Mouse (Mus musculus): ENCODE measurements around the gene Grn. TPM values are rescaled to one million over a fixed set of nuclear protein-coding genes. Genes with fewer than 3 reads are reported as not detected.

The Grn gene
- polyA plus RNA-seq, 1 experiment from 2014 or later, result 121 TPM

DNA sequence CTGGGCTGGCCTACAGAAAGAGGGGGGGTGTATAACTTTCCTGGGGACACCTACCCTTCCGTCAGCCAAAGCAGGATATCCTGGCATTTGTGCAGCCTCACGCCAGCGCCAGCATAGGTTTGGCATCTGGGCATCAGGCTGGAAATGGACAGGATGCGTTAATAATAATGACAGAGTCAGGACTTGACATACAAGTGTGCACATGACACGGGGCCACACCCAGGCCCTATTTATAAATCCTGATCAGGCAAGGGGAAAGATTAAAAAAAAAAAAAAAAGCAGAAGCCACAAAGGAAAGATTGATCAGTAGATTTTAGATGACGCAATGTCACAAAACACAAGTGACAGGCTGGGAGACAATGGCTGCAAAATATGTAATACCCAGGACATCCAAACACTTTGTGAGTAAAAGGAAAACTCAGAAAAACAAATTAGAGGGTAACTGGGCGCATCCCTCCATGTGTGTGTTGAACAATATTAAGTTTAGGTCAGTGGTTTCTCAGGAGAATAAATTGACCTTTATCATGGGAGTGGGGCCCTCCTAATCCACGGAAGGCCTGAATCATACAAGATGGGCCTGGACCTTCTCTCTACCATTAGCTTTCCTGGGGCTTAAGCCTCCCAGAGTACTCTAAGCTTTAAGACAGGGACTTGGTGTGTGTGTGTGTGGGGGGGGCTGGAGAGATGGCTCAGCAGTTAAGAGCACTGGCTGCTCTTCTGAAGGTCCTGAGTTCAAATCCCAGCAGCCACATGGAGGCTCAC is 4.4 kb upstream of the Grn start:
- H3K27ac ChIP-seq (replicated peaks; ENCODE audit: low read depth, low read length), result no peak overlapping the region
- 78% methylated on average over 8 of the region's 8 CpGs for WGBS
- H3K4me3 ChIP-seq (ENCODE audit: low read depth, low read length), result no peak overlapping the region
- 0 out of 2 replicates have a peak, but pooled peaks cover 3% of the 10 kb centered on the region for H3K4me1 ChIP-seq (ENCODE audit: control insufficient read depth, insufficient read depth, low read length)
- ATAC-seq (ENCODE audit: low read depth) (no peak), DNase-seq (ENCODE audit: low spot score) (no peak)
- H3K9ac ChIP-seq (ENCODE audit: low read depth, low read length), result no peak overlapping the region
- no peaks in the 10 kb centered on the region for H3K36me3 ChIP-seq (ENCODE audit: control insufficient read depth, insufficient read depth, low read length)
- H3K4me2 ChIP-seq (ENCODE audit: low read depth, low read length), result no peak overlapping the region
- no peaks in the 10 kb centered on the region for H3K27me3 ChIP-seq (replicated peaks; ENCODE audit: control insufficient read depth, insufficient read depth, low read length)
- no peaks in the 10 kb centered on the region for H3K9me3 ChIP-seq (ENCODE audit: control insufficient read depth, low read length)

DNA sequence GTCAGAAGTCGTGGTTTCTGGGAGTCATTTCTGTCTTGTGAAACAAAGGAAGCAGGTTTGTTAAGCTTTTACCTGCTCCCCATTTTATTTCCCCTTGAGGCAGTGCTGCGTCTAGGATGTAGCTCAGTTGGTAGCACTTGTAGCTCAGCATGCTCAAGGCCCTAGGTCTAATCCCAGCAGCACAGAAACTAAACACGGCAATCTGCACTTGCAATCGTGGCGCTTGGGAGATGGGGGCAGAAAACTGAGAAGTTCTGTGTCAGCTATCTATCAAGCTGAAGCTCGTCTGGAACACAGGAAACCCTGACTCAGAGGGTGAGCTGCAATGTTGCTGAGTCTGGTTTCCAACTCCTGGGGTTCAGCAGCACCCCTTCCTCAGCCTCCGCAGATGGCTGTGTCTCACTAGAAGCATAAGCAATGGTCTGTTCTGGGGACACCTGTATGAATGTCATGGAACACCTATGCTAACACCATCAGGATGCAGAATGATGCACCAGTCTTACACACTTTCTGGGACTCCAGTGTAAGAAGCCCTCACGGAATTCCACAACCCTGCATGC is 1.1 kb upstream of the Grn start:
- Histone ChIP-seq H3K36me3 (ENCODE audit: control insufficient read depth, insufficient read depth, low read length) (peaks cover 12% of the 10 kb centered on the region; the same call in 1 of the 2 replicates), H3K4me1 (ENCODE audit: control insufficient read depth, insufficient read depth, low read length) (0 out of 2 replicates have a peak, but pooled peaks cover 3% of the 10 kb centered on the region), H3K4me3 (ENCODE audit: low read depth, low read length) (no peak overlapping the region), H3K27ac (replicated peaks; ENCODE audit: low read depth, low read length) (no peak overlapping the region), H3K9me3 (ENCODE audit: control insufficient read depth, low read length) (no peaks in the 10 kb centered on the region), H3K4me2 (ENCODE audit: low read depth, low read length) (peak overlapping the region; percentile 93; the same call in 1 of the 2 replicates), H3K27me3 (replicated peaks; ENCODE audit: control insufficient read depth, insufficient read depth, low read length) (no peaks in the 10 kb centered on the region), H3K9ac (ENCODE audit: low read depth, low read length) (no peak overlapping the region; the same call in 1 of the 2 replicates)
- 61% methylated on average over 8 of the region's 8 CpGs for WGBS
- ATAC-seq (ENCODE audit: low read depth) (no peak), DNase-seq (ENCODE audit: low spot score) (no peak)

- 45% methylated on average over 3 of the region's 3 CpGs for whole genome bisulfite sequencing
- Histone ChIP-seq H3K27ac (replicated peaks; ENCODE audit: low read depth, low read length) (no peak overlapping the region), H3K4me2 (ENCODE audit: low read depth, low read length) (peak overlapping the region; percentile 93), H3K4me3 (ENCODE audit: low read depth, low read length) (peak overlapping the region; percentile 67), H3K9ac (ENCODE audit: low read depth, low read length) (peak overlapping the region; percentile 57), H3K4me1 (ENCODE audit: control insufficient read depth, insufficient read depth, low read length) (0 out of 2 replicates have a peak, but pooled peaks cover 3% of the 10 kb centered on the region), H3K27me3 (replicated peaks; ENCODE audit: control insufficient read depth, insufficient read depth, low read length) (no peaks in the 10 kb centered on the region), H3K36me3 (ENCODE audit: control insufficient read depth, insufficient read depth, low read length) (peaks cover 17% of the 10 kb centered on the region), H3K9me3 (ENCODE audit: control insufficient read depth, low read length) (no peaks in the 10 kb centered on the region)
- no peak for ATAC-seq (ENCODE audit: low read depth)
- DNase-seq (ENCODE audit: low spot score), result no peak
Measured at GRCm38 (mm10) chr11:102429551-102429950, 564 bp upstream of the Grn start.

GRCm38 (mm10) chr11:102431018-102431645 is 1.0 kb downstream of the Grn start:
- peak; percentile 91 for DNase-seq (ENCODE audit: low spot score)
- WGBS, result 0% methylated on average over 7 of the region's 7 CpGs

GRCm38 (mm10) chr11:102431728-102432114 is 1.6 kb downstream of the Grn start:
- ATAC-seq (ENCODE audit: low read depth), result no peak
- Histone ChIP-seq H3K4me2 (ENCODE audit: low read depth, low read length) (0 out of 2 replicates have a peak overlapping the region, but pooled peaks have one; percentile 11), H3K9ac (ENCODE audit: low read depth, low read length) (no peak overlapping the region)

More at GRCm38 (mm10) chr11:102431018-102431645, 1.0 kb downstream of the Grn start:
- Histone ChIP-seq H3K4me1 (ENCODE audit: control insufficient read depth, insufficient read depth, low read length) (0 out of 2 replicates have a peak, but pooled peaks cover 3% of the 10 kb centered on the region), H3K4me3 (ENCODE audit: low read depth, low read length) (peak overlapping the region; percentile 67), H3K9ac (ENCODE audit: low read depth, low read length) (peak overlapping the region; percentile 65), H3K4me2 (ENCODE audit: low read depth, low read length) (peak overlapping the region; percentile 93), H3K27ac (replicated peaks; ENCODE audit: low read depth, low read length) (peak overlapping the region; percentile 80), H3K9me3 (ENCODE audit: control insufficient read depth, low read length) (no peaks in the 10 kb centered on the region), H3K36me3 (ENCODE audit: control insufficient read depth, insufficient read depth, low read length) (peaks cover 33% of the 10 kb centered on the region), H3K27me3 (replicated peaks; ENCODE audit: control insufficient read depth, insufficient read depth, low read length) (no peaks in the 10 kb centered on the region)
- ATAC-seq (ENCODE audit: low read depth), result peak; percentile 56

GRCm38 (mm10) chr11:102432115-102432843 is 2.2 kb downstream of the Grn start:
- H3K4me2 ChIP-seq (ENCODE audit: low read depth, low read length), result peak overlapping the region; percentile 11; the same call in 1 of the 2 replicates
- no peak overlapping the region for H3K9ac ChIP-seq (ENCODE audit: low read depth, low read length)
- no peaks in the 10 kb centered on the region for H3K27me3 ChIP-seq (replicated peaks; ENCODE audit: control insufficient read depth, insufficient read depth, low read length)
- DNase-seq (ENCODE audit: low spot score) (no peak), ATAC-seq (ENCODE audit: low read depth) (no peak)
- WGBS, result 68% methylated on average over 14 of the region's 16 CpGs
- no peak overlapping the region for H3K4me3 ChIP-seq (ENCODE audit: low read depth, low read length)
- H3K36me3 ChIP-seq (ENCODE audit: control insufficient read depth, insufficient read depth, low read length), result peaks cover 42% of the 10 kb centered on the region
- no peak overlapping the region for H3K27ac ChIP-seq (replicated peaks; ENCODE audit: low read depth, low read length)
- peaks cover 7% of the 10 kb centered on the region; the same call in 1 of the 2 replicates for H3K4me1 ChIP-seq (ENCODE audit: control insufficient read depth, insufficient read depth, low read length)
- no peaks in the 10 kb centered on the region for H3K9me3 ChIP-seq (ENCODE audit: control insufficient read depth, low read length)

More at GRCm38 (mm10) chr11:102431728-102432114, 1.6 kb downstream of the Grn start:
- WGBS, result 79% methylated on average over 3 of the region's 3 CpGs
- peaks cover 38% of the 10 kb centered on the region for H3K36me3 ChIP-seq (ENCODE audit: control insufficient read depth, insufficient read depth, low read length)
- no peaks in the 10 kb centered on the region for H3K27me3 ChIP-seq (replicated peaks; ENCODE audit: control insufficient read depth, insufficient read depth, low read length)
- H3K27ac ChIP-seq (replicated peaks; ENCODE audit: low read depth, low read length), result no peak overlapping the region
- H3K4me1 ChIP-seq (ENCODE audit: control insufficient read depth, insufficient read depth, low read length), result 0 out of 2 replicates have a peak, but pooled peaks cover 3% of the 10 kb centered on the region
- H3K9me3 ChIP-seq (ENCODE audit: control insufficient read depth, low read length), result no peaks in the 10 kb centered on the region
- H3K4me3 ChIP-seq (ENCODE audit: low read depth, low read length), result no peak overlapping the region
- no peak for DNase-seq (ENCODE audit: low spot score)

- Histone ChIP-seq H3K27me3 (replicated peaks; ENCODE audit: control insufficient read depth, insufficient read depth, low read length) (no peaks in the 10 kb centered on the region), H3K27ac (replicated peaks; ENCODE audit: low read depth, low read length) (no peak overlapping the region), H3K4me1 (ENCODE audit: control insufficient read depth, insufficient read depth, low read length) (peaks cover 13% of the 10 kb centered on the region), H3K4me2 (ENCODE audit: low read depth, low read length) (no peak overlapping the region), H3K4me3 (ENCODE audit: low read depth, low read length) (no peak overlapping the region), H3K9ac (ENCODE audit: low read depth, low read length) (peak overlapping the region; percentile 25; the same call in 1 of the 2 replicates), H3K9me3 (ENCODE audit: control insufficient read depth, low read length) (no peaks in the 10 kb centered on the region), H3K36me3 (ENCODE audit: control insufficient read depth, insufficient read depth, low read length) (peaks cover 47% of the 10 kb centered on the region)
- 93% methylated on average over 6 of the region's 6 CpGs for WGBS
- ATAC-seq (ENCODE audit: low read depth) (no peak), DNase-seq (ENCODE audit: low spot score) (no peak)
Measured at GRCm38 (mm10) chr11:102432896-102433295, 2.8 kb downstream of the Grn start.

GRCm38 (mm10) chr11:102433866-102434265 is 3.8 kb downstream of the Grn start:
- H3K4me2 ChIP-seq (ENCODE audit: low read depth, low read length), result no peak overlapping the region
- no peaks in the 10 kb centered on the region for H3K9me3 ChIP-seq (ENCODE audit: control insufficient read depth, low read length)
- WGBS, result 96% methylated on average over 7 of the region's 7 CpGs
- peaks cover 16% of the 10 kb centered on the region for H3K4me1 ChIP-seq (ENCODE audit: control insufficient read depth, insufficient read depth, low read length)
- peaks cover 56% of the 10 kb centered on the region for H3K36me3 ChIP-seq (ENCODE audit: control insufficient read depth, insufficient read depth, low read length)
- no peak overlapping the region for H3K9ac ChIP-seq (ENCODE audit: low read depth, low read length)
- ATAC-seq (ENCODE audit: low read depth), result no peak
- no peak overlapping the region for H3K4me3 ChIP-seq (ENCODE audit: low read depth, low read length)
- no peak overlapping the region for H3K27ac ChIP-seq (replicated peaks; ENCODE audit: low read depth, low read length)
- H3K27me3 ChIP-seq (replicated peaks; ENCODE audit: control insufficient read depth, insufficient read depth, low read length), result no peaks in the 10 kb centered on the region
- no peak for DNase-seq (ENCODE audit: low spot score)

Data from embryonic facial prominence, embryonic 14.5 days (tissue).